Mouse (Mus musculus) midbrain, embryonic 14.5 days (tissue): Measurements from ENCODE around the gene Phgr1. TPM values are rescaled to one million over a fixed set of nuclear protein-coding genes. Genes with fewer than 3 reads are reported as not detected.
A peak's percentile ranks its signal among the peaks of the same experiment; 100 is the strongest.

Experiments
- ATAC-seq: fragments of 200-750 bp; cut with Nextera tagmentation; 2 replicates; pipeline ENCODE4 v1.8.0; 2017; ENCODE audit warnings: moderate number of reproducible peaks, moderate library complexity; ENCODE audit not compliant: low FRiP score, low TSS enrichment
- DNase-seq: peaks from one replicate; pipeline ENCODE4 v3.0.0-alpha.2; 2015
- H3K27ac ChIP-seq: fragments of 300-500 bp; sonication (generic); replicated peaks from 2 replicates; pipeline ENCODE4 v1.5.1; 2014; ENCODE audit warnings: mild to moderate bottlenecking, low read depth, low read length, moderate library complexity
- H3K27me3 ChIP-seq: fragments of 300-500 bp; sonication (generic); 2 replicates; pipeline ENCODE4 v1.6.1; 2014; ENCODE audit warnings: low read length, control low read depth, mixed read lengths; ENCODE audit not compliant: control insufficient read depth, insufficient read depth
- H3K36me3 ChIP-seq: fragments of 300-500 bp; sonication (generic); 2 replicates; pipeline ENCODE4 v1.6.1; 2014; ENCODE audit warnings: low read length, control low read depth; ENCODE audit not compliant: control insufficient read depth, insufficient read depth
- H3K4me1 ChIP-seq: fragments of 300-500 bp; sonication (generic); 2 replicates; pipeline ENCODE4 v1.6.1; 2014; ENCODE audit warnings: mild to moderate bottlenecking, antibody characterized with exemption, low read length, control low read depth; ENCODE audit not compliant: control insufficient read depth, insufficient read depth
- H3K4me2 ChIP-seq: fragments of 300-500 bp; sonication (generic); 2 replicates; pipeline ENCODE4 v1.6.1; 2014; ENCODE audit warnings: mild to moderate bottlenecking, low read length, moderate library complexity
- H3K4me3 ChIP-seq: fragments of 300-500 bp; sonication (generic); replicated peaks from 2 replicates; pipeline ENCODE4 v1.5.1; 2014; ENCODE audit warnings: low read depth, low read length
- H3K9ac ChIP-seq: fragments of 300-500 bp; sonication (generic); replicated peaks from 2 replicates; pipeline ENCODE4 v1.6.1; 2014; ENCODE audit warnings: mild to moderate bottlenecking, low read length, moderate library complexity
- H3K9me3 ChIP-seq: fragments of 300-500 bp; sonication (generic); 2 replicates; pipeline ENCODE4 v1.6.1; 2016; ENCODE audit warnings: low read length, control low read depth, mixed read lengths; ENCODE audit not compliant: control insufficient read depth
- WGBS: fragments of 180-500 bp; shearing (Covaris S2); extraction: QIAGEN DNeasy Blood & Tissue Kit; methylation state at CpG from one replicate; pipeline ENCODE4 v1.1.7; 2014; 5-methylcytosine and 5-hydroxymethylcytosine counted together
- polyA plus RNA-seq: library from polyadenylated mRNA; unstranded; fragments of >200 nt; fragmentation: Nextera tagmentation; extraction: Ambion mirVana; gene quantifications from 2 replicates; pipeline ENCODE4 v1.2.1, GENCODE M21; 2014

The Phgr1 gene
- polyA plus RNA-seq, 1 experiment from 2014 or later: not detected

GRCm38 (mm10) chr2:118745915-118746901 is 26.4 kb upstream of the Phgr1 start:
- WGBS: under 1% methylated on average over 100 of the region's 113 CpGs
- DNase-seq: peak; percentile 70
- Histone ChIP-seq H3K4me2 (peak overlapping the region; percentile 92), H3K27ac (peak overlapping the region; percentile 81), H3K4me1 (peaks cover 39% of the 10 kb centered on the region), H3K27me3 (peaks cover 6% of the 10 kb centered on the region; the same call in 1 of the 2 replicates), H3K36me3 (no peaks in the 10 kb centered on the region), H3K9ac (peak overlapping the region; percentile 91), H3K4me3 (peak overlapping the region; percentile 87), H3K9me3 (no peaks in the 10 kb centered on the region)
- ATAC-seq: peak; percentile 71

GRCm38 (mm10) chr2:118747301-118747960 is 25.1 kb upstream of the Phgr1 start:
- no peak overlapping the region for H3K27ac ChIP-seq
- no peaks in the 10 kb centered on the region for H3K36me3 ChIP-seq
- H3K4me3 ChIP-seq: peak overlapping the region; percentile 87
- DNase-seq (peak; percentile 62), ATAC-seq (no peak)
- H3K4me1 ChIP-seq: peaks cover 39% of the 10 kb centered on the region
- H3K4me2 ChIP-seq: peak overlapping the region; percentile 92
- H3K27me3 ChIP-seq: peaks cover 6% of the 10 kb centered on the region; the same call in 1 of the 2 replicates
- no peaks in the 10 kb centered on the region for H3K9me3 ChIP-seq
- H3K9ac ChIP-seq: no peak overlapping the region; the same call in 1 of the 2 replicates
- 38% methylated on average over 10 of the region's 10 CpGs for WGBS

GRCm38 (mm10) chr2:118749341-118749884 is 23.2 kb upstream of the Phgr1 start:
- 18% methylated on average over 10 of the region's 10 CpGs for WGBS
- H3K9ac ChIP-seq: 0 out of 2 replicates have a peak overlapping the region, but pooled peaks have one; percentile 13

GRCm38 (mm10) chr2:118750476-118750875 is 22.1 kb upstream of the Phgr1 start:
- Histone ChIP-seq H3K9me3 (no peaks in the 10 kb centered on the region), H3K9ac (no peak overlapping the region), H3K4me3 (no peak overlapping the region), H3K27me3 (no peaks in the 10 kb centered on the region), H3K27ac (no peak overlapping the region), H3K4me1 (peaks cover 31% of the 10 kb centered on the region), H3K4me2 (no peak overlapping the region), H3K36me3 (no peaks in the 10 kb centered on the region)
- DNase-seq (no peak), ATAC-seq (no peak)
- WGBS: 84% methylated on average over 8 of the region's 8 CpGs

More at GRCm38 (mm10) chr2:118749341-118749884, 23.2 kb upstream of the Phgr1 start:
- DNase-seq: peak; percentile 40
- no peak overlapping the region for H3K4me3 ChIP-seq
- peaks cover 4% of the 10 kb centered on the region; the same call in 1 of the 2 replicates for H3K27me3 ChIP-seq
- H3K4me2 ChIP-seq: peak overlapping the region; percentile 28
- H3K4me1 ChIP-seq: peaks cover 39% of the 10 kb centered on the region
- no peak for ATAC-seq
- no peaks in the 10 kb centered on the region for H3K9me3 ChIP-seq
- 0 out of 2 replicates have a peak overlapping the region, but pooled peaks have one; percentile 1 for H3K27ac ChIP-seq
- H3K36me3 ChIP-seq: no peaks in the 10 kb centered on the region

- Histone ChIP-seq H3K4me2 (no peak overlapping the region), H3K27ac (0 out of 2 replicates have a peak overlapping the region, but pooled peaks have one; percentile 37), H3K4me1 (peaks cover 29% of the 10 kb centered on the region), H3K4me3 (no peak overlapping the region), H3K9me3 (no peaks in the 10 kb centered on the region), H3K36me3 (no peaks in the 10 kb centered on the region), H3K27me3 (no peaks in the 10 kb centered on the region), H3K9ac (peak overlapping the region; percentile 29; the same call in 1 of the 2 replicates)
- WGBS: 70% methylated on average over 16 of the region's 16 CpGs
- no peak for DNase-seq
- ATAC-seq: no peak
Measured at GRCm38 (mm10) chr2:118751896-118752791, 20.4 kb upstream of the Phgr1 start.

- no peaks in the 10 kb centered on the region for H3K9me3 ChIP-seq
- ATAC-seq (no peak), DNase-seq (no peak)
- H3K9ac ChIP-seq: no peak overlapping the region
- H3K27ac ChIP-seq: no peak overlapping the region
- no peaks in the 10 kb centered on the region for H3K27me3 ChIP-seq
- no peaks in the 10 kb centered on the region for H3K36me3 ChIP-seq
- whole genome bisulfite sequencing: 89% methylated on average over 4 of the region's 4 CpGs
- H3K4me2 ChIP-seq: no peak overlapping the region
- H3K4me1 ChIP-seq: peaks cover 23% of the 10 kb centered on the region
- no peak overlapping the region for H3K4me3 ChIP-seq
Measured at GRCm38 (mm10) chr2:118752792-118753108, 19.8 kb upstream of the Phgr1 start.

- no peaks in the 10 kb centered on the region for H3K27me3 ChIP-seq
- WGBS: 94% methylated on average over 5 of the region's 5 CpGs
- no peaks in the 10 kb centered on the region for H3K9me3 ChIP-seq
- ATAC-seq: no peak
- H3K9ac ChIP-seq: no peak overlapping the region
- no peak overlapping the region for H3K4me3 ChIP-seq
- no peaks in the 10 kb centered on the region for H3K36me3 ChIP-seq
- DNase-seq: no peak
- no peak overlapping the region for H3K4me2 ChIP-seq
- H3K27ac ChIP-seq: no peak overlapping the region
- peaks cover 10% of the 10 kb centered on the region for H3K4me1 ChIP-seq
Measured at GRCm38 (mm10) chr2:118754143-118754542, 18.4 kb upstream of the Phgr1 start.

GRCm38 (mm10) chr2:118755407-118755806 is 17.2 kb upstream of the Phgr1 start:
- Histone ChIP-seq H3K27ac (no peak overlapping the region), H3K4me3 (no peak overlapping the region), H3K9ac (no peak overlapping the region), H3K27me3 (no peaks in the 10 kb centered on the region), H3K4me1 (no peaks in the 10 kb centered on the region; the same call in 1 of the 2 replicates), H3K36me3 (no peaks in the 10 kb centered on the region), H3K9me3 (no peaks in the 10 kb centered on the region), H3K4me2 (no peak overlapping the region)
- DNase-seq (no peak), ATAC-seq (no peak)
- 81% methylated on average over 6 of the region's 6 CpGs for WGBS
